Mouse (Mus musculus): ENCODE measurements around the gene Pih1d2. TPM values are rescaled to one million over a fixed set of nuclear protein-coding genes. Genes with fewer than 3 reads are reported as not detected.
"Not testable (repeated sequence)": the region's sequence is repeated elsewhere in the genome, so short reads cannot be mapped to it uniquely, and the experiment has no call there.

The Pih1d2 gene
- polyA plus RNA-seq, 1 experiment from 2014 or later, result 6.1 TPM

GRCm38 (mm10) chr9:50604338-50604737 is 12.8 kb upstream of the Pih1d2 start:
- WGBS, result 1% methylated on average over 6 of the region's 6 CpGs
- Histone ChIP-seq H3K4me2 (replicated peaks; ENCODE audit: low read depth, low read length) (peak overlapping the region; percentile 77), H3K9me3 (ENCODE audit: control insufficient read depth, low read length) (no peaks in the 10 kb centered on the region), H3K36me3 (ENCODE audit: control insufficient read depth, insufficient read depth, low read length) (peaks cover 46% of the 10 kb centered on the region), H3K27ac (ENCODE audit: low read depth, low read length) (peak overlapping the region; percentile 89; the same call in 1 of the 2 replicates), H3K9ac (ENCODE audit: low read depth, low read length) (peak overlapping the region; percentile 86), H3K4me3 (ENCODE audit: low read length) (peak overlapping the region; percentile 81), H3K27me3 (ENCODE audit: control insufficient read depth, insufficient read depth, low read length) (no peaks in the 10 kb centered on the region), H3K4me1 (ENCODE audit: control insufficient read depth, insufficient read depth, low read length) (peaks cover 15% of the 10 kb centered on the region)
- no peak; the same call in 1 of the 2 replicates for ATAC-seq (ENCODE audit: low FRiP score, low TSS enrichment)

- Histone ChIP-seq H3K4me1 (ENCODE audit: control insufficient read depth, insufficient read depth, low read length) (peaks cover 7% of the 10 kb centered on the region; the same call in 1 of the 2 replicates), H3K4me3 (ENCODE audit: low read length) (no peak overlapping the region), H3K27me3 (ENCODE audit: control insufficient read depth, insufficient read depth, low read length) (no peaks in the 10 kb centered on the region), H3K9ac (ENCODE audit: low read depth, low read length) (no peak overlapping the region), H3K4me2 (replicated peaks; ENCODE audit: low read depth, low read length) (no peak overlapping the region), H3K27ac (ENCODE audit: low read depth, low read length) (no peak overlapping the region), H3K9me3 (ENCODE audit: control insufficient read depth, low read length) (no peaks in the 10 kb centered on the region), H3K36me3 (ENCODE audit: control insufficient read depth, insufficient read depth, low read length) (peaks cover 71% of the 10 kb centered on the region)
- WGBS, result 90% methylated on average over 4 of the region's 4 CpGs
- no peak for ATAC-seq (ENCODE audit: low FRiP score, low TSS enrichment)
Observed at GRCm38 (mm10) chr9:50612115-50612514, 5.0 kb upstream of the Pih1d2 start.

- 35% methylated on average over 11 of the region's 11 CpGs for WGBS
- H3K27ac ChIP-seq (ENCODE audit: low read depth, low read length), result peak overlapping the region; percentile 89; the same call in 1 of the 2 replicates
Observed at GRCm38 (mm10) chr9:50616161-50616560, 960 bp upstream of the Pih1d2 start.

GRCm38 (mm10) chr9:50617794-50618330 is 741 bp downstream of the Pih1d2 start:
- Histone ChIP-seq H3K36me3 (ENCODE audit: control insufficient read depth, insufficient read depth, low read length) (peaks cover 24% of the 10 kb centered on the region), H3K4me1 (ENCODE audit: control insufficient read depth, insufficient read depth, low read length) (peaks cover 7% of the 10 kb centered on the region; the same call in 1 of the 2 replicates), H3K9ac (ENCODE audit: low read depth, low read length) (no peak overlapping the region; the same call in 1 of the 2 replicates), H3K4me3 (ENCODE audit: low read length) (peak overlapping the region; percentile 94), H3K27me3 (ENCODE audit: control insufficient read depth, insufficient read depth, low read length) (no peaks in the 10 kb centered on the region), H3K27ac (ENCODE audit: low read depth, low read length) (no peak overlapping the region), H3K4me2 (replicated peaks; ENCODE audit: low read depth, low read length) (peak overlapping the region; percentile 61), H3K9me3 (ENCODE audit: control insufficient read depth, low read length) (no peaks in the 10 kb centered on the region)
- 64% methylated on average over 9 of the region's 9 CpGs for WGBS
- no peak for ATAC-seq (ENCODE audit: low FRiP score, low TSS enrichment)

More at GRCm38 (mm10) chr9:50616161-50616560, 960 bp upstream of the Pih1d2 start:
- ATAC-seq (ENCODE audit: low FRiP score, low TSS enrichment), result no peak
- Histone ChIP-seq H3K4me2 (replicated peaks; ENCODE audit: low read depth, low read length) (peak overlapping the region; percentile 61), H3K9me3 (ENCODE audit: control insufficient read depth, low read length) (no peaks in the 10 kb centered on the region), H3K9ac (ENCODE audit: low read depth, low read length) (peak overlapping the region; percentile 94), H3K27me3 (ENCODE audit: control insufficient read depth, insufficient read depth, low read length) (no peaks in the 10 kb centered on the region), H3K4me3 (ENCODE audit: low read length) (peak overlapping the region; percentile 94), H3K36me3 (ENCODE audit: control insufficient read depth, insufficient read depth, low read length) (peaks cover 38% of the 10 kb centered on the region), H3K4me1 (ENCODE audit: control insufficient read depth, insufficient read depth, low read length) (peaks cover 7% of the 10 kb centered on the region; the same call in 1 of the 2 replicates)

- H3K4me1 ChIP-seq (ENCODE audit: control insufficient read depth, insufficient read depth, low read length); H3K27me3 ChIP-seq (ENCODE audit: control insufficient read depth, insufficient read depth, low read length); ATAC-seq (ENCODE audit: low FRiP score, low TSS enrichment); H3K9me3 ChIP-seq (ENCODE audit: control insufficient read depth, low read length); H3K27ac ChIP-seq (ENCODE audit: low read depth, low read length); H3K9ac ChIP-seq (ENCODE audit: low read depth, low read length); H3K4me2 ChIP-seq (replicated peaks; ENCODE audit: low read depth, low read length); H3K4me3 ChIP-seq (ENCODE audit: low read length): not testable (repeated sequence)
- peaks cover 21% of the 10 kb centered on the region for H3K36me3 ChIP-seq (ENCODE audit: control insufficient read depth, insufficient read depth, low read length)
- 80% methylated on average over 6 of the region's 8 CpGs for WGBS
Observed at GRCm38 (mm10) chr9:50630903-50631302, 13.8 kb downstream of the Pih1d2 start.

- ATAC-seq (ENCODE audit: low FRiP score, low TSS enrichment), result no peak
- no peak overlapping the region for H3K4me3 ChIP-seq (ENCODE audit: low read length)
- no peak overlapping the region for H3K4me2 ChIP-seq (replicated peaks; ENCODE audit: low read depth, low read length)
- H3K27me3 ChIP-seq (ENCODE audit: control insufficient read depth, insufficient read depth, low read length), result no peaks in the 10 kb centered on the region
- no peak overlapping the region for H3K9ac ChIP-seq (ENCODE audit: low read depth, low read length)
- H3K9me3 ChIP-seq (ENCODE audit: control insufficient read depth, low read length), result no peaks in the 10 kb centered on the region
- no peaks in the 10 kb centered on the region for H3K4me1 ChIP-seq (ENCODE audit: control insufficient read depth, insufficient read depth, low read length)
- H3K27ac ChIP-seq (ENCODE audit: low read depth, low read length), result no peak overlapping the region
- H3K36me3 ChIP-seq (ENCODE audit: control insufficient read depth, insufficient read depth, low read length), result peaks cover 29% of the 10 kb centered on the region
- 83% methylated on average over 6 of the region's 6 CpGs for WGBS
Observed at GRCm38 (mm10) chr9:50632016-50632688, 15.0 kb downstream of the Pih1d2 start.

GRCm38 (mm10) chr9:50633059-50633458 is 15.9 kb downstream of the Pih1d2 start:
- Histone ChIP-seq H3K27ac (ENCODE audit: low read depth, low read length) (no peak overlapping the region), H3K4me3 (ENCODE audit: low read length) (no peak overlapping the region), H3K4me2 (replicated peaks; ENCODE audit: low read depth, low read length) (no peak overlapping the region), H3K27me3 (ENCODE audit: control insufficient read depth, insufficient read depth, low read length) (no peaks in the 10 kb centered on the region), H3K4me1 (ENCODE audit: control insufficient read depth, insufficient read depth, low read length) (no peaks in the 10 kb centered on the region), H3K9me3 (ENCODE audit: control insufficient read depth, low read length) (no peaks in the 10 kb centered on the region), H3K36me3 (ENCODE audit: control insufficient read depth, insufficient read depth, low read length) (peaks cover 38% of the 10 kb centered on the region), H3K9ac (ENCODE audit: low read depth, low read length) (no peak overlapping the region)
- WGBS, result 57% methylated on average over 2 of the region's 2 CpGs
- ATAC-seq (ENCODE audit: low FRiP score, low TSS enrichment), result no peak

- no peak overlapping the region for H3K9ac ChIP-seq (ENCODE audit: low read depth, low read length)
- peaks cover 49% of the 10 kb centered on the region for H3K36me3 ChIP-seq (ENCODE audit: control insufficient read depth, insufficient read depth, low read length)
- 96% methylated on average over 11 of the region's 11 CpGs for WGBS
- no peaks in the 10 kb centered on the region for H3K4me1 ChIP-seq (ENCODE audit: control insufficient read depth, insufficient read depth, low read length)
- no peak overlapping the region for H3K27ac ChIP-seq (ENCODE audit: low read depth, low read length)
- no peak overlapping the region for H3K4me3 ChIP-seq (ENCODE audit: low read length)
- no peak for ATAC-seq (ENCODE audit: low FRiP score, low TSS enrichment)
- no peak overlapping the region for H3K4me2 ChIP-seq (replicated peaks; ENCODE audit: low read depth, low read length)
- no peaks in the 10 kb centered on the region for H3K9me3 ChIP-seq (ENCODE audit: control insufficient read depth, low read length)
- H3K27me3 ChIP-seq (ENCODE audit: control insufficient read depth, insufficient read depth, low read length), result no peaks in the 10 kb centered on the region
Observed at GRCm38 (mm10) chr9:50634270-50634669, 17.1 kb downstream of the Pih1d2 start.

GRCm38 (mm10) chr9:50646826-50647370 is 29.8 kb downstream of the Pih1d2 start:
- 77% methylated on average over 10 of the region's 10 CpGs for WGBS
- Histone ChIP-seq H3K9ac (ENCODE audit: low read depth, low read length) (no peak overlapping the region), H3K9me3 (ENCODE audit: control insufficient read depth, low read length) (no peaks in the 10 kb centered on the region), H3K4me3 (ENCODE audit: low read length) (no peak overlapping the region), H3K4me2 (replicated peaks; ENCODE audit: low read depth, low read length) (no peak overlapping the region), H3K27me3 (ENCODE audit: control insufficient read depth, insufficient read depth, low read length) (no peaks in the 10 kb centered on the region), H3K36me3 (ENCODE audit: control insufficient read depth, insufficient read depth, low read length) (peaks cover 91% of the 10 kb centered on the region), H3K4me1 (ENCODE audit: control insufficient read depth, insufficient read depth, low read length) (no peaks in the 10 kb centered on the region), H3K27ac (ENCODE audit: low read depth, low read length) (no peak overlapping the region)
- ATAC-seq (ENCODE audit: low FRiP score, low TSS enrichment), result no peak
